Mouse (Mus musculus) liver, embryonic 14.5 days (tissue): Measurements from ENCODE around the gene Spem1. TPM values are rescaled to one million over a fixed set of nuclear protein-coding genes. Genes with fewer than 3 reads are reported as not detected.

Source experiments
- ATAC-seq: fragments of 200-750 bp; cut with Nextera tagmentation; 2 replicates; pipeline ENCODE4 v1.8.0; 2017; ENCODE audit warnings: moderate number of reproducible peaks, mild to moderate bottlenecking, moderate library complexity; ENCODE audit not compliant: insufficient read depth
- DNase-seq, 3 experiments: peaks; one replicate each; pipeline ENCODE4 v3.0.0-alpha.2; 2012 to 2013; ENCODE audit warnings: low read depth in 3 of 3, low spot score in 3 of 3
- H3K27ac ChIP-seq: fragments of 300-500 bp; sonication (generic); 2 replicates; pipeline ENCODE4 v1.5.1; 2014; ENCODE audit warnings: moderate library complexity, mild to moderate bottlenecking, control low read depth, inconsistent platforms
- H3K27me3 ChIP-seq: fragments of 300-500 bp; sonication (generic); 2 replicates; pipeline ENCODE4 v1.6.1; 2014; ENCODE audit warnings: mild to moderate bottlenecking, low read length, moderate library complexity; ENCODE audit not compliant: control insufficient read depth, insufficient read depth
- H3K36me3 ChIP-seq: fragments of 300-500 bp; sonication (generic); replicated peaks from 2 replicates; pipeline ENCODE4 v1.6.1; 2014; ENCODE audit warnings: low read depth; ENCODE audit not compliant: control insufficient read depth, insufficient read depth
- H3K4me1 ChIP-seq, 2 experiments: fragments of 200-500 bp in 1 of 2; fragments of 300-500 bp in 1 of 2; sonication (generic) in 1 of 2; replicated peaks; 2 replicates each; pipeline ENCODE4 v1.6.1; 2012 to 2014; ENCODE audit warnings: antibody characterized with exemption in 1 of 2, inconsistent platforms in 1 of 2, low read length in 1 of 2; ENCODE audit not compliant: control insufficient read depth in 2 of 2, insufficient read depth in 2 of 2
- H3K4me2 ChIP-seq: fragments of 300-500 bp; sonication (generic); 2 replicates; pipeline ENCODE4 v1.6.1; 2014; ENCODE audit warnings: low read depth, mild to moderate bottlenecking, control low read depth, moderate library complexity
- H3K4me3 ChIP-seq, 2 experiments: fragments of 200-500 bp in 1 of 2; fragments of 300-500 bp in 1 of 2; sonication (generic) in 1 of 2; 2 replicates each; pipeline ENCODE4 v1.5.1; 2012 to 2014; ENCODE audit warnings: low read depth in 2 of 2, low read length in 2 of 2, mild to moderate bottlenecking in 2 of 2, control low read depth in 1 of 2, inconsistent platforms in 1 of 2, moderate library complexity in 1 of 2; ENCODE audit not compliant: insufficient read depth in 1 of 2
- H3K9ac ChIP-seq: fragments of 300-500 bp; sonication (generic); replicated peaks from 2 replicates; pipeline ENCODE4 v1.6.1; 2014; ENCODE audit warnings: mild to moderate bottlenecking, control low read depth, moderate library complexity
- H3K9me3 ChIP-seq: fragments of 300-500 bp; sonication (generic); 2 replicates; pipeline ENCODE4 v1.6.1; 2016; ENCODE audit warnings: low read length, mixed read lengths; ENCODE audit not compliant: control insufficient read depth
- CTCF ChIP-seq: IDR thresholded peaks from 2 replicates; pipeline ENCODE4 v1.5.1; 2016; ENCODE audit warnings: antibody characterized with exemption, low read depth, control low read depth
- EP300 ChIP-seq: IDR thresholded peaks from 2 replicates; pipeline ENCODE4 v1.6.1; 2016; ENCODE audit warnings: antibody characterized with exemption, low read depth
- WGBS: fragments of 180-500 bp; shearing (Covaris S2); extraction: QIAGEN DNeasy Blood & Tissue Kit; methylation state at CpG from one replicate; pipeline ENCODE4 v1.1.7; 2014; ENCODE audit not compliant: insufficient replicate concordance; 5-methylcytosine and 5-hydroxymethylcytosine counted together
- polyA plus RNA-seq, 2 experiments: library from polyadenylated mRNA; depleted of rRNA in 1 of 2; stranded (reverse) in 1 of 2; unstranded in 1 of 2; fragments of >200 nt; fragmentation: Nextera tagmentation in 1 of 2; extraction: Ambion mirVana in 1 of 2; gene quantifications; 2 replicates each; pipeline versions ENCODE4 v1.2.1 to v1.2.3; 2012 to 2014

The Spem1 gene
- polyA plus RNA-seq, 2 experiments = not detected

GRCm38 (mm10) chr11:69849884-69850283 lies 27.9 kb upstream of the Spem1 start:
- peaks cover 55 to 66% of the 10 kb centered on the region in 2 experiments for H3K4me1 ChIP-seq
- 84% methylated on average over 15 of the region's 15 CpGs for WGBS
- no peak for ATAC-seq
- no peak overlapping the region for H3K9ac ChIP-seq
- peaks cover 20% of the 10 kb centered on the region for H3K36me3 ChIP-seq
- no peak overlapping the region for H3K4me3 ChIP-seq
- H3K4me2 ChIP-seq = no peak overlapping the region
- no peak overlapping the region for H3K27ac ChIP-seq
- TF ChIP-seq EP300 (no peak), CTCF (no peak)
- no peaks in the 10 kb centered on the region for H3K27me3 ChIP-seq
- no peak for DNase-seq
- no peaks in the 10 kb centered on the region for H3K9me3 ChIP-seq

DNA sequence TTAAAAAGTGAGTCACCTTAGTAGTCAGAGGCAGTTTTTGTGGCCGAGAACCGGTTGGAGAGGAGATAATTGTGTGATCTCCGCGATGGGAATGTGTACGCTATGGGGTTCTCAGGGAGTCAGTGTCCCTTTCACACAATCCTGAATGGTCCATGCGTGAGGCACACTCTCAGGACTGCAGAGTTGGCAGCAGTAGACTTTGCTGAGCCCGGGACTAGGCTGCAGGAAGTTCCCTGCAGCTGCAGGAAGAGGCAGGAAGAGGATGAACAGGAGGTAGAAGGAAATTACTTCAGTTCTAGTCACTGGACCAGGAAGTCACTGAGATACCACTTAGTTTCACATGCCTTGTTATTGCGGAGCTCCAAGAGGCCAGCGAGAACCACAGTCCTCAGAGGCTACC lies 27.1 kb upstream of the Spem1 start:
- H3K4me1 ChIP-seq = peaks cover 50 to 59% of the 10 kb centered on the region in 2 experiments
- no peak for ATAC-seq
- WGBS = 73% methylated on average over 9 of the region's 9 CpGs
- H3K4me3 ChIP-seq = no peak overlapping the region
- H3K9ac ChIP-seq = no peak overlapping the region
- no peaks in the 10 kb centered on the region for H3K27me3 ChIP-seq
- H3K27ac ChIP-seq = no peak overlapping the region; the same call in 1 of the 2 replicates
- no peak for TF ChIP-seq CTCF
- no peak for TF ChIP-seq EP300
- H3K4me2 ChIP-seq = no peak overlapping the region
- no peaks in the 10 kb centered on the region for H3K9me3 ChIP-seq
- peaks cover 20% of the 10 kb centered on the region for H3K36me3 ChIP-seq
- DNase-seq = no peak

GRCm38 (mm10) chr11:69848021-69848420 lies 26.0 kb upstream of the Spem1 start:
- TF ChIP-seq CTCF = no peak
- no peak for TF ChIP-seq EP300

GRCm38 (mm10) chr11:69846738-69847688 lies 25.0 kb upstream of the Spem1 start:
- peaks cover 34 to 46% of the 10 kb centered on the region in 2 experiments for H3K4me1 ChIP-seq
- peak overlapping the region; percentile 92 for H3K27ac ChIP-seq
- H3K4me2 ChIP-seq = peak overlapping the region; percentile 96
- peak; percentile 64 for ATAC-seq
- no peak for DNase-seq
- H3K36me3 ChIP-seq = peaks cover 17% of the 10 kb centered on the region
- TF ChIP-seq EP300 (no peak), CTCF (no peak)
- peak overlapping the region; percentile 78 to 94 for H3K4me3 ChIP-seq
- H3K27me3 ChIP-seq = no peaks in the 10 kb centered on the region
- H3K9me3 ChIP-seq = no peaks in the 10 kb centered on the region
- H3K9ac ChIP-seq = peak overlapping the region; percentile 91
- 13% methylated on average over 37 of the region's 37 CpGs for whole genome bisulfite sequencing

More at GRCm38 (mm10) chr11:69848021-69848420, 26.0 kb upstream of the Spem1 start:
- ATAC-seq = no peak
- DNase-seq = no peak
- no peaks in the 10 kb centered on the region for H3K9me3 ChIP-seq
- H3K4me3 ChIP-seq = no peak overlapping the region
- peak overlapping the region; percentile 96 for H3K4me2 ChIP-seq
- H3K36me3 ChIP-seq = peaks cover 20% of the 10 kb centered on the region
- peak overlapping the region; percentile 12; the same call in 1 of the 2 replicates for H3K27ac ChIP-seq
- H3K4me1 ChIP-seq = peaks cover 42 to 52% of the 10 kb centered on the region in 2 experiments
- WGBS = 91% methylated on average over 6 of the region's 6 CpGs
- H3K27me3 ChIP-seq = no peaks in the 10 kb centered on the region
- H3K9ac ChIP-seq = no peak overlapping the region

GRCm38 (mm10) chr11:69846198-69846680 lies 24.3 kb upstream of the Spem1 start, which contains the start of gene Plscr3:
Plscr3 (plus strand) TSS chr11:69846376.
- peak; percentile 37 for TF ChIP-seq EP300
- TF ChIP-seq CTCF = 0 out of 2 replicates have a peak, but pooled peaks have one; percentile 19
- Histone ChIP-seq H3K9me3 (no peaks in the 10 kb centered on the region), H3K4me2 (peak within 1 kb of the TSS; percentile 96), H3K4me3 (peak within 1 kb of the TSS; percentile 78 to 94), H3K27ac (peak within 1 kb of the TSS; percentile 92), H3K36me3 (peaks cover 10% of the 10 kb centered on the region), H3K9ac (peak within 1 kb of the TSS; percentile 91), H3K4me1 (peaks cover 26 to 40% of the 10 kb centered on the region in 2 experiments), H3K27me3 (no peaks in the 10 kb centered on the region)
- under 1% methylated on average over 38 of the region's 38 CpGs for WGBS
- DNase-seq (peak; percentile 75 to 80 (median 76)), ATAC-seq (peak; percentile 91)
